Mouse (Mus musculus) CD4-positive, CD25-positive, alpha-beta regulatory T cell, adult 4 months (primary cell): ENCODE measurements around the gene Tnk1. TPM values are rescaled to one million over a fixed set of nuclear protein-coding genes. Genes with fewer than 3 reads are reported as not detected.
A peak's percentile ranks its signal among the peaks of the same experiment; 100 is the strongest.

Experiments used
- ATAC-seq: one replicate; pipeline ENCODE4 v1.8.0; 2017
- polyA plus RNA-seq, 2 experiments: library from polyadenylated mRNA; unstranded; fragments of 100-300 nt; shearing (Covaris generic); gene quantifications; one replicate each; pipeline ENCODE4 v1.2.1; 2017

Tnk1 gene
- polyA plus RNA-seq, 2 experiments from 2014 or later = not detected

- no peak for ATAC-seq
Measured at GRCm38 (mm10) chr11:69837604-69837951, 21.0 kb downstream of the Tnk1 start, which contains the start of gene Nlgn2. Gene Nlgn2, minus strand, starts transcription at chr11:69837784.

GRCm38 (mm10) chr11:69836703-69837576 is 21.6 kb downstream of the Tnk1 start:
- ATAC-seq = no peak

- ATAC-seq = no peak
Measured at GRCm38 (mm10) chr11:69835966-69836335, 22.6 kb downstream of the Tnk1 start.

DNA sequence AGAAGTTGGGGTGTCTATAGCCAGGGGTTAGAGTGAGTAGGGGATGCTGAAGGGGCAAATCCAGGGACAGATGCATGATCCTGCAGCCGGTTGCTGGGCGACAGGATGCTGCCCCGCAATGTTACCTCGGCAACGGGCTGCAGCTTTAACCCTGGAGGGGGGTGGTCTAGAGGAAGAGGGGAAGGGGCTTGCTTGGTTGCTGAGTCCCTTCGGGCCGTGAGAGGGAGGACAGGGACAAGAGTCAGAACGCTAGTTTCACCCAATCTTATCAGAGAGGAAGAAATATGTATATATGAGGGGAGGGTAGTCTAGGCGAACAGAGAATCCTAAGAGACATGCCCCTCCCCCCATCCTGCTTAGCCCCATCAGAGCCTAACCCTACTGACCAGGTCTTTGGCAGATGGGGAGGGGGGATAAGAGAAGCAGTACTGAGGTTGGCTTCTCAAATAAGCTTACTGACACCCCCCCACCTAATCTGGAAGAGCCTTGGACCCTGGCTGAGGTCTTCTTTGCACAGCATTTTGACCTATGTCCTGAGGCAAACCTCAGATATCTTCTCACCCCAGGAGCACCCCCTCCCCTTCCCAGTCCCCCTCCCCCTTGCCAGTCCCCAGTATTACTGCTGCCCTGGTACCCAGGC is 23.1 kb downstream of the Tnk1 start:
- no peak for ATAC-seq

GRCm38 (mm10) chr11:69834001-69834549 is 24.5 kb downstream of the Tnk1 start:
- peak; percentile 13 for ATAC-seq

GRCm38 (mm10) chr11:69833554-69833953 is 25.0 kb downstream of the Tnk1 start:
- no peak for ATAC-seq

- no peak for ATAC-seq
Measured at GRCm38 (mm10) chr11:69828832-69829231, 29.7 kb downstream of the Tnk1 start.

- no peak for ATAC-seq
Measured at GRCm38 (mm10) chr11:69823456-69823855, 35.1 kb downstream of the Tnk1 start.

GRCm38 (mm10) chr11:69822080-69822479 is 36.5 kb downstream of the Tnk1 start, which contains the start of gene Spem1:
Gene Spem1, minus strand, starts transcription at chr11:69822180.
- no peak for ATAC-seq

DNA sequence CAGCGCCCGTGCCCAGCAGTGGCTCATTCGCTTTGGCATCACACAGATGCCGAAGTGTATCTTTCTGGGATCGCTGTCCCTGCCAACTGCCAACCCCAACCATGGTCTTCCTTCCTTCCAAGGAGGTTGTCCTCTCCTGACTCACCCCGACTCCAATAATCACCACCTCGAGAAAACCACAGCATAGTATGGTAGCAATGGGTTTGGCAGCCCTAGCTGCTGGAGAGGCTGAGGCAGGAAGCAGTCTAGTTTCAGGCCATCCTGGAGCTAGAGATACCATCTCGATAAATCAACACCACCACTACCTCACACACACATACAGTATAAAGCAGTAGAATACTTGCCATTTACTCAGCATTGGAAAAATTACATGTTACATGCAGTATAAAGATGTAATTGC is 39.7 kb downstream of the Tnk1 start:
- ATAC-seq = no peak

GRCm38 (mm10) chr11:69818365-69818764 is 40.2 kb downstream of the Tnk1 start, which contains the start of gene Spem2:
Gene Spem2, minus strand, starts transcription at chr11:69818465.
- no peak for ATAC-seq

- ATAC-seq = no peak
Measured at GRCm38 (mm10) chr11:69816520-69816919, 42.0 kb downstream of the Tnk1 start.

DNA sequence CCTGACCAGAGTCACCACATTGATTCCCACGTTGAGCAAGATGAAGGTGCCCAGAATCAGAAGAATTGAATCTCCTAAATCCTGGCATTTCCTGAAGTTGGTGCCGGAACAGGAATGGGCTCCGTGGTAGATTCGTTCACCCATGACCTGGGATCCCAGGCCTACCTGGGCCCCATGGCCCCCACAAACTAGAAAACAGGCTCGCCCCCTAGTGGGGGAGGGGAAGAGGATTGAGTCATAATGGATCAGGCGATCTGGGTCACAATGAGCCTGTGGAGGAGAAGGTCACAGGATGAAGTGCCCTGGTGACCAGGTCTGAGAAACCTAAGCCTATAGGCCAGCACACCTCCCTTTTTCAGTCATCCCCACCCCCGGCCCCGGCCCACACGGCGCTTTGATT is 43.4 kb downstream of the Tnk1 start, which contains the start of gene Gm39566:
Gene Gm39566 (minus strand): TSS at position 144 of the 400 bp plus-strand sequence.
- ATAC-seq = no peak

DNA sequence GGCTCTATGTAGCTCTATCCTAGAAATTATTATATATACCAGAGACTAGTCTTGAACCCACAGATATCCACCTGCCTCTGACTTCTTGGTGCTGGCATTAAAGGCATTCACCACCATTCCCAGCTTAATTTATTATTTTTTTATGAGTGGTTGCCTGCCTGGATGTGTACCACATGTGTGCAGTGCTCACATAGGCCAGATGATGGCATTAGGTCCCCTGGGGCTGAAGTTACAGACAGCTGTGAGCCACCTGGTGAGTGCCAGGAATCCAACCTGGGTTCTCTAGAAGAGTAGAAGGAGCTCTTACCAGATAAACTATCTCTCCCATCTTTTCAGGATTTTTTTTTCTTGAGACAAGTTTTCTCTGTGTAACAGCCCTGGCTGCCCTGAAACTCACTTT is 48.2 kb downstream of the Tnk1 start:
- no peak for ATAC-seq

DNA sequence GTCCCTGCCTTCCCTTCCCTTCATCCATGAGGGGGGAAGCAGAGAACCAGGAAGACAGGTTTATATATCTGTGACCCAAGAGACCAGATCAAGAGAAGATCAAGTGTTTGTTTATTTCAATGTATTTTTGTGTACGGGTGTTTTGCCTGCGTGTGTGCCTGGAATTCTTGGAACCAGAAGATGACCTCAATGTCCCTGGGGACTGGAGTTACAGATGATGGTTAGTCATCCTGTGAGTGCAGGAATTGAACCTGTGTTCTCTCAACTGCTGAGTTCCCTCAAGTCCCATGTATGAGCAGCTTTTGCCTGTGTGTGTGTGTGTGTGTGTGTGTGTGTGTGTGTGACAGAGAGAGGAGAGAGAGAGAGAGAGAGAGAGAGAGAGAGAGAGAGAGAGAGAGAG is 50.9 kb downstream of the Tnk1 start:
- ATAC-seq = no peak

DNA sequence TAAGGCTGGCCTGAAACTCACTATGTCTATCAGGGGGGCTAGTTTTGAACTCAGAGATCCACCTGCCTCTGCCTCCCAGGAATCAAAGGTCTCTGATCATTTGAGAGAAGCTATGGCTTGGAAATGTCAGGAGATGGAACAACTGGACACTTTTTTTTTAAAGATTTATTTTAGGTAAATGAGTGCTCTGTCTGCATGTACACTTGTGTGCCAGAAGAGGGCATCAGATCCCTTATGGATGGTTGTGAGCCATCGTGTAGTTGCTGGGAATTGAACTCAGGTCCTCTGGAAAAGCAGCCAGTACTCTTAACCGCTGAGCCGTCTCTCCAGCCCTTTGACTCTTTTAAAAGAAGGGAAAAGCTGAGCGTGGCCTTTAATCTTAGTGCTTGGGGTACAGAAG is 52.2 kb downstream of the Tnk1 start:
- ATAC-seq = no peak

DNA sequence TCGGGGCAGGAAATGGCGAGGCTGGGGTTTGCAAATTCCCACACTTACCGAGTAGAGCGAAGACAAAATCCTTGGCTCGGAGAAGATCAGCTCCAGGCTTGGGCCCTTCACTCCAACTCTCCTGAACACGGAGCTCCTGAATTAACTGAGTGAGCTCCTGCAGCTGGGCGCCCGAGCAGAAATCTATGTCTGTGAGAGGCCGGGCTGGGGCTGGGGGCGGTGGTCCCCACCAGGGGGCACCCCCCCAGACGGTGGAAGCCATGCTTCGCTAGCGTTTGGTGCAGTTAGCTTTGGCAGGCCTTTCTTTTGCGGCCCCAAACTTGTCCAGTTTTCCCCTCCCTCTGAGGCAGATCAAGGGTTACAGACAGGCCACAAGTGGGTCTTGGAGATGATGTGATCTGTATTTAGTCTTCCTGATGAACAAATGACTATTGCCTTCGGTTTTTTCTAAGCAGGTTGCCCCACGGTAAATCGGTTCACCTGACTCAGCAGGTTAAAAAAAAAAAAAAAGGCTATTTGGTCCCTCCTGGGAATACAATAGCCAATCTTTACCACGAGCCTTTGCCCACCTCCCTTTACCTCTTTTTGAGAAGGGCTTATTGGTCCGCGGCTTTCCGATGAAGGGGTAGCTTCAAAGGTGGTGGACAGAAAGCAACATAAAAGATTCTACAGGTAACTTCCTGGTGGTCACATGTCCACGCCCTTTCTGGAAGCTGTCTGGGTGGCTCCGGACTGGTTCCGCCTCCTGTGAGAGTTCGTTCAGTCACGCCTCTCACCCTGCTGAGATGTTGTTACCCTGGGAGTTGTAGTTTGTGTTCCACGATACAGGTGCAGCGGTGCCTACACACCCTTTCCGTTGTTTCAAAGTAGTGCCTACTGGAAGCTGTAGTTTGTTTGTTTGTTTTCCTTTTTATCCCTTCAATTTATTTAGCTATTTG is 53.3 kb downstream of the Tnk1 start, which contains the start of gene Tmem102:
Gene Tmem102 (minus strand): TSS at position 653 of the 938 bp plus-strand sequence.
- ATAC-seq = no peak

- ATAC-seq = no peak
Measured at GRCm38 (mm10) chr11:69804652-69804940, 53.9 kb downstream of the Tnk1 start.

GRCm38 (mm10) chr11:69803786-69804651 is 54.5 kb downstream of the Tnk1 start:
- ATAC-seq = peak; percentile 67

GRCm38 (mm10) chr11:69803328-69803727 is 55.2 kb downstream of the Tnk1 start:
- no peak for ATAC-seq

DNA sequence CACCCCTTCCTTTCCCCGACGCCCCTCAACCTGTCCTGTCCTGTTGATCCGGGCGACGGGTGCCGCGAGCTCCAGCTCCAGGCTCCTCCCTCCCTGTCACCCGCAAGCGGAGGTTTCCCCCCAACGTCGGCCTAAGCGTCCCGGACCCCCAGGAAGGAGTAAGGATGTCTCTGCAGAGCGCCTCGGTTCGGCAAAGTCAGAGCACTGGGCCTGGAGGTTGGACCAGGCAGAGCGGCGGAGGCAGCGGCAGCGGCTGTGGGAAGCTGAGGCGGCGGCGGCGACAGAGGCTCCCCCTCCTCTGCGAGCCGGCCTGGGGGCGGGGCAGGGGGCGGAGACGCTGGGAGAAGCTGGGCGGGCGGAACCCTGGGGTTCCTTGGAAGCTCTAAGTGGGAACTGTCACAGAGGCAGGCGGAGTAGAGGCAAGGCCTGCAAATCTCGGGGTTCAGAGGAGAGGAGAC is 55.9 kb downstream of the Tnk1 start:
- ATAC-seq = peak; percentile 54
